Mouse (Mus musculus): ENCODE data around the gene Rbfox1.

The Rbfox1 gene

GRCm38 (mm10) chr16:6212916-6213315 is 327.8 kb downstream of the Rbfox1 start:
- no peak for DNase-seq (ENCODE audit: low spot score)

GRCm38 (mm10) chr16:6227449-6227848 is 342.3 kb downstream of the Rbfox1 start:
- DNase-seq (ENCODE audit: low spot score) = no peak

- DNase-seq (ENCODE audit: low spot score) = no peak
These were observed 347.8 kb downstream of the Rbfox1 start for GRCm38 (mm10) chr16:6232966-6233365.

- no peak for DNase-seq (ENCODE audit: low spot score)
These were observed 356.2 kb downstream of the Rbfox1 start for GRCm38 (mm10) chr16:6241393-6241792.

- no peak for DNase-seq (ENCODE audit: low spot score)
These were observed 357.3 kb downstream of the Rbfox1 start for GRCm38 (mm10) chr16:6242468-6242867.

- no peak for DNase-seq (ENCODE audit: low spot score)
These were observed 362.4 kb downstream of the Rbfox1 start for GRCm38 (mm10) chr16:6247569-6247968.

- no peak for DNase-seq (ENCODE audit: low spot score)
These were observed 379.4 kb downstream of the Rbfox1 start for GRCm38 (mm10) chr16:6264557-6264956.

DNA sequence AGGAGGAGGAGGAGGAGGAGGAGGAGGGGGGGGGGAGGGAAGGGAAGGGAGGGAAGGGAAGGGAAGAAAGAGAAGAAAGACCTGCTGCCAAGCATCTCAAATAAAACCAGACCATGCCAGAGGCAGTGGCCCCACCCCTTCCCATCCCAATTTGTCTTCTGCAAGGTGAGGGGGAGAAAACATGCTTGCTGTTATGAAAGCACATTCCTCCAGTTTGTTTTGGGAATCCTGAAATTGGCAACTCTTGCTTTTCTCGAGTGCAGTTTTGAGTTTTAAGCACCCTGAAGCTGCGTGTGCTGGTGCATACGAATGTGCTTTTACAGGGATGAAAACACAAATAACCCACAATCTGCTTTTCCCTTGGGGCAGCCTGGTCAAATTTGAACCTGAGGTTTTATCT is 380.5 kb downstream of the Rbfox1 start:
- DNase-seq (ENCODE audit: low spot score) = no peak

GRCm38 (mm10) chr16:6271596-6272370 is 386.6 kb downstream of the Rbfox1 start:
- DNase-seq (ENCODE audit: low spot score) = no peak

DNA sequence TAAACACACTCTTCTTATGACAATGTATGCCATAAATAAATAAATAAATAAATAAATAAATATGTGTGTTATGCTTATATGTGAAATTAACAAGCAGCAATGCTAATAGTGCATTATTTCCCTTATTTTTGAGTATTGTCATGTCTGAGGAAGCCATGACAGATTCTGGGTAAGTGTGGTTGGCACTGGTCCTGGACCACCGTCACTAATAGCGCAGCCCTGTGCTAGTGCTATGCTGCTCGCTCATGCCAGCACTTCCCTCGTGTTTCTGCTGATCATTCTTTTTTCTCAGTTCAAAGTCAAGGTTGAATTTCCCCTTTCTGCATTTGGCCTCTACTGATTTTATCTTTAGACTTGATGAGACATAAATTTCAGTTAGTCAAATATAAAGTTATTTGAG is 398.3 kb downstream of the Rbfox1 start:
- no peak for DNase-seq (ENCODE audit: low spot score)

GRCm38 (mm10) chr16:6284317-6284716 is 399.2 kb downstream of the Rbfox1 start:
- no peak for DNase-seq (ENCODE audit: low spot score)

GRCm38 (mm10) chr16:6287699-6288098 is 402.5 kb downstream of the Rbfox1 start:
- no peak for DNase-seq (ENCODE audit: low spot score)

GRCm38 (mm10) chr16:6300112-6300511 is 415.0 kb downstream of the Rbfox1 start:
- DNase-seq (ENCODE audit: low spot score) = no peak

DNA sequence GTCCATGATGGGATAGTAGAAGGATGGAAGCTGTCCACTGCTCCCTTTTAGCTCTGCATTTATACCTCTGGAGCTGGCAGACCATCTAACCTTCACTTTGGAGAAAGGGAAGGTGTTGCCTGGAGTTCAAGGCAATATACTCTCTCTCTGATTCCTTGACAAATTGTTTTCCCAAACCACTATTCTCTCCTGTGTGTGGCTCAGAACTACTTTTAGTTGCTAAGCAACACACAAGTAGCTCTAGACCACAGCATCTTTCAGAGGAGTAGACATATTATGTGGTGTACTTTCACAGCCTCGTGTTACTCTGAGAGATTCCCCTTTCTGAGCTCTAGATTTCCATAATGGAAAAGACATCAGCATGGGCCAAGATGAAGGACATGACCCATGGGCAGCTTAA is 417.9 kb downstream of the Rbfox1 start:
- DNase-seq (ENCODE audit: low spot score) = no peak

DNA sequence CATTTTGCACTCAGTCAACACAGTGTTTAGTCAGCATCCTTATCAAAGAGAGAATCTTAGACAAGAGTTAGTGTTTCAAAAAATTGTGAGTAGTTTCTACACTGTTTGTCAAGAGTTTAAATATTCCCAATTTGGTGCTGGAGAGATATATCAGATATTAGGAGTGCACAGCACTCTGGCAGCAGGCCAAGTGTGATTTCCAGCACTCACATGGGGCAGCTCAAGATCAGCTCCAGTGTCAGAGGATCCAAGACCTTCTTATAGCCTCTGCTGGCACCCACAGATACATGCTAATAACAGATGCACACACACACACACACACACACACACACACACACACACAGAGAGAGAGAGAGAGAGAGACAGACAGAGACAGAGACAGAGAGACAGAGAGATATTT is 424.8 kb downstream of the Rbfox1 start:
- DNase-seq (ENCODE audit: low spot score) = no peak

- no peak for DNase-seq (ENCODE audit: low spot score)
These were observed 425.9 kb downstream of the Rbfox1 start for GRCm38 (mm10) chr16:6310744-6311678.

GRCm38 (mm10) chr16:6313689-6314088 is 428.5 kb downstream of the Rbfox1 start:
- peak; percentile 37 for DNase-seq (ENCODE audit: low spot score)

- DNase-seq (ENCODE audit: low spot score) = no peak
These were observed 439.7 kb downstream of the Rbfox1 start for GRCm38 (mm10) chr16:6324832-6325231.

DNA sequence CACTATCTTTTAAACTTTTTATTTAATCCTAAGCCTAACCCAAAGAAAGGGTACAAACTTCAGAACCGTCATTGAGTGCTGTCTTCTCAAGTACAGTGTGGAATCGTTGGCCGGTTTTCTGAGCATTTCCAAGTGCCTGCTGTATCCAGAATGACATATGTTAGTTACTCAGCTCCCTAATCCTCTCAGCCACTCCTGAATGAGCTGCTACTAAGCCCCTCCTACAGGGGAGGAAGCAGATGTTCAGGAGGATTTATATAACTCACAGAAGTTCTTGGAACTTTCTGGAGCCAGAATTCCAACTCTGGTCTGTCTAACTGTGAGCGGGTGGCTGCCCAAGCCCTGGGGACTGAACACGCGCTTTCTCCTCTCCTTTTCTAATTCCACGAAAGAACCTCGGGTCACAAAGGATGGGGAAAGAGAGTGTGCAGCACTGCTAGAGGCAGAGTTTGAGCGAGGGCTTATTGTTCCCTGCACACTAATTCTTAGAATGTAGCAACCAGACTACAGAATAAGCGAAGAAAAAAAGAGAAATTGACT is 446.3 kb downstream of the Rbfox1 start:
- DNase-seq (ENCODE audit: low spot score) = no peak

GRCm38 (mm10) chr16:6333273-6333672 is 448.1 kb downstream of the Rbfox1 start:
- DNase-seq (ENCODE audit: low spot score) = no peak

GRCm38 (mm10) chr16:6348103-6348502 is 462.9 kb downstream of the Rbfox1 start:
- DNase-seq (ENCODE audit: low spot score) = no peak

DNA sequence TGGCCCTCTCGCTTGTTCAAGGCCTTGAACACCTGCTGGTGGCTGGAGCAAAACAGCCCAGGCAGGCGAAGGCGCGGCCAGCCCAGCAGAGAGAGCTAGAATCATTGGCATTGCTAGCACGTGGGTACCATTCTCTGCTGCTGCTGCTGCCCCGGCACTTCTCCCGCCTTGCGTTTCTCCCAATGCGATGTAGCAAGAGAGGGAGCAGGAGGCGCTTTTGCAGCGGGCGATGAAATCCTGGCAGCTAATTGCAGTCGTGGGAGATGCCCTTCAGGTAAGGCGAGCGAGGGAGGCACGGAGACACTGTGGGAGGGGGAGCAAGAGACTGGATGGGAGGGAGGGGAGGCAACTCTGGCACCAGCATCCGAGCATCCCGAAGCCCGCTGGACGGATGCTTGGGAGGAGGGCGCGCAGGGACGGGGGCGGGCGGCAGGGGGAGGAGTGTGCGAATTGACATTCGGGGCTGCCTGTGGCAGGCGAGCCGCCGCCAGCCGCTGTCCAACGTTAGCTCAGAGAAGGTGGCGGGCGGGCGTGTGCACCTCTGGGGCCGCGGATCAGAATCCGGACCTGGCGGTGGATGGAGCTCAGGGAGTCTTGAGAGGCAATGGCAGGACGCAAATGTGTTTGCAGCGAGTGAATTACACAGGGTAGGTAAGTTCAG is 463.6 kb downstream of the Rbfox1 start:
- DNase-seq (ENCODE audit: low spot score) = peak; percentile 36

All from left cerebral cortex, adult 11 months (tissue).